Mouse (Mus musculus) testis, adult 2 months (tissue): ENCODE measurements around the gene Capn13. TPM values are rescaled to one million over a fixed set of nuclear protein-coding genes. Genes with fewer than 3 reads are reported as not detected.

Experiments
- H3K27ac ChIP-seq: fragments of 200-500 bp; 2 replicates; pipeline ENCODE4 v1.5.1; 2012; ENCODE audit warnings: low read depth, low read length; ENCODE audit not compliant: control insufficient read depth, insufficient read depth
- H3K27me3 ChIP-seq: fragments of 200-500 bp; 2 replicates; pipeline ENCODE4 v1.6.1; 2012; ENCODE audit warnings: mild to moderate bottlenecking, low read length, moderate library complexity; ENCODE audit not compliant: control insufficient read depth, insufficient read depth
- H3K36me3 ChIP-seq: fragments of 200-500 bp; 2 replicates; pipeline ENCODE4 v1.6.1; 2012; ENCODE audit warnings: mild to moderate bottlenecking, low read length; ENCODE audit not compliant: control insufficient read depth, insufficient read depth
- H3K4me1 ChIP-seq: fragments of 200-500 bp; 2 replicates; pipeline ENCODE4 v1.6.1; 2012; ENCODE audit warnings: low read length; ENCODE audit not compliant: control insufficient read depth, insufficient read depth
- H3K4me3 ChIP-seq: fragments of 200-500 bp; 2 replicates; pipeline ENCODE4 v1.5.1; 2012; ENCODE audit warnings: low read depth, mild to moderate bottlenecking, low read length, moderate library complexity, mixed read lengths; ENCODE audit not compliant: control insufficient read depth
- CTCF ChIP-seq: fragments of 200-500 bp; IDR thresholded peaks from 2 replicates; pipeline ENCODE4 v1.5.1; 2012; ENCODE audit warnings: low read depth, mild to moderate bottlenecking, inconsistent platforms, low read length, moderate library complexity; ENCODE audit not compliant: control insufficient read depth, insufficient read depth, insufficient replicate concordance
- POLR2A ChIP-seq: fragments of 200-500 bp; IDR thresholded peaks from 2 replicates; pipeline ENCODE4 v1.6.1; 2012; ENCODE audit warnings: low read depth, mild to moderate bottlenecking, inconsistent platforms, low read length, moderate library complexity; ENCODE audit not compliant: control insufficient read depth
- polyA plus RNA-seq: library from polyadenylated mRNA; depleted of rRNA; stranded (reverse); fragments of >200 nt; gene quantifications from 2 replicates; pipeline ENCODE4 v1.2.3, GENCODE M21; 2012

Capn13 gene
- polyA plus RNA-seq, 1 experiment, result 0.57 TPM

GRCm38 (mm10) chr17:73385940-73386339, 14.7 kb downstream of the Capn13 start:
- H3K4me3 ChIP-seq, result no peak overlapping the region
- no peak overlapping the region for H3K27ac ChIP-seq
- H3K27me3 ChIP-seq, result no peaks in the 10 kb centered on the region
- TF ChIP-seq POLR2A (no peak), CTCF (no peak)
- H3K36me3 ChIP-seq, result no peaks in the 10 kb centered on the region
- no peaks in the 10 kb centered on the region for H3K4me1 ChIP-seq

- H3K36me3 ChIP-seq, result no peaks in the 10 kb centered on the region
- H3K4me1 ChIP-seq, result no peaks in the 10 kb centered on the region
- H3K27me3 ChIP-seq, result no peaks in the 10 kb centered on the region
- no peak overlapping the region for H3K27ac ChIP-seq
- no peak overlapping the region for H3K4me3 ChIP-seq
- no peak for TF ChIP-seq CTCF
- no peak for TF ChIP-seq POLR2A
Observed at GRCm38 (mm10) chr17:73382327-73383014, 18.2 kb downstream of the Capn13 start.

DNA sequence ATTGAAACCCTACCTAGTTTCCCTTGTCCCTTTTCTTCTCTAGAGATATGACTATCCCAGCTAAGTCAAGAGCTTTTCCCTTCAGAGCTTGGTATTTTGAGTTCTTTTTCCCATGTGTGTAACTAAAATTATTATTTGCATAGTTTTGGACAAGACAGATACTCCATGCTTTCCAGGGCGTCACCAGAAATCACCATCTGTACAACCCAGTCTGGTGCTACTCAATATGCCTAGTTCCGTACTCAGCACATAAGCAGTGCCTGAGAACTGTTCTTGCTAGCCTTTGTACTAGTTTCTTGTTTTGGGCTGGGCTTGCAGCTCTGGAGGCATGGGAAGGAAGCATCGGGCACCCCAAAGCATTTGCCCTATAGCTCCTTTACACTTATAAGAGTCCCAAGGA, 19.0 kb downstream of the Capn13 start:
- Histone ChIP-seq H3K27ac (no peak overlapping the region), H3K27me3 (no peaks in the 10 kb centered on the region), H3K4me3 (no peak overlapping the region), H3K4me1 (no peaks in the 10 kb centered on the region), H3K36me3 (no peaks in the 10 kb centered on the region)
- TF ChIP-seq CTCF (no peak), POLR2A (no peak)

DNA sequence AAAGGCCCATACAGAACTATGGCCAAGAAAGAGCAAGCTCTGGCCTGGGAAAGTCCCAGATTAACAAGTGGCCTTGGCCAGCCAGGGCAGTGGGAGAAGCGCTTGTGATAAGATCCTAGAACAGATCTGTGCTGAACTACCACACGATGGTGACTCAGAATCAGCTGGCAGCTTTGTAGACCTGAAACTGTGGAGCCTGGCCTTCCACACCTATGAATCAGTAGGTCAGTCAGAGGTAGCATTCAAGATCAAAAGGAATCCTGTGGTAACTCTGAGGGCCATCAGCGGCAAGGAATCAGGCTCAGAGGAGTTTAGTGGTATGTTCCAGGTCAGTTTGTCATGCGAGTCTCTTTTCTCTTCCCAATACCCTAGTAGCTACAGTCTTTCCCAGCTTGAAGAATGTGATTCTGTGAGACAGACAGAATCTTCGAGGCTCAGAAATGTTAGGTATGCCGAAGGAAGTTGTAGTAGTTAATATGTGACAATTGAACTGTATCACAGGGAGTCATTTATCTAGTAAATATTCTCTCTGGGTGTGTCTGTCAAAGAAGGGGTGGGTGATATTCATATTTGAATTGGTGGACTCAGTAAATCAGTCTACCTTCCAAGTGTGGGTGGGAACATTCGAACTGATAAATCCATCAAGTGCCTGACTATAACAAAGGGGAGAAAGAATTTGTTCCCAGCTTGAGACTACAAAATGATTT, 22.7 kb downstream of the Capn13 start:
- Histone ChIP-seq H3K36me3 (no peaks in the 10 kb centered on the region), H3K4me1 (no peaks in the 10 kb centered on the region), H3K27me3 (no peaks in the 10 kb centered on the region), H3K27ac (no peak overlapping the region), H3K4me3 (no peak overlapping the region)
- TF ChIP-seq CTCF (no peak), POLR2A (no peak)

- TF ChIP-seq POLR2A (no peak), CTCF (no peak)
- no peaks in the 10 kb centered on the region for H3K36me3 ChIP-seq
Observed at GRCm38 (mm10) chr17:73367334-73367733, 33.3 kb downstream of the Capn13 start.

DNA sequence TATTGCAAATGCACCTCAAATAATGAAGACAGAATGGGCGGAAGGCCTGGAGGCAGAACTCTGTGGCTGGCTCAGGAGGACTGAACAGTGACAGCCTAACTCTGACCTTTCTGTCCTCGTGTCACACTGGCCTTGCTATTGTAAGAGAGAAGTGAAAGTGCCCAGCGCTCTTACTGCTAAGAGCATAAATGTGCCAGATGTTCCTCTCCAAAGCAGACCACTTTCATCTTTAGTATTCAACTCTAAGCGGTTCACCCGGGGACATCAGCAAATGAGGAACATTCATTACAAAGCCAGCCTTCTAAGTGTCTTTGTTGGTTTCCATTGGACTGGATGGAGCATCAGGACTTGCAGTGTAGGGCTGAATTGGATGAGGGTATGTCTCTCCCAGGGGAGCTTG, 39.6 kb downstream of the Capn13 start:
- H3K27ac ChIP-seq, result no peak overlapping the region
- TF ChIP-seq POLR2A (no peak), CTCF (no peak)
- H3K27me3 ChIP-seq, result no peaks in the 10 kb centered on the region
- H3K4me1 ChIP-seq, result no peaks in the 10 kb centered on the region
- H3K4me3 ChIP-seq, result no peak overlapping the region
- H3K36me3 ChIP-seq, result no peaks in the 10 kb centered on the region

More at GRCm38 (mm10) chr17:73367334-73367733, 33.3 kb downstream of the Capn13 start:
- no peak overlapping the region for H3K4me3 ChIP-seq
- H3K27me3 ChIP-seq, result no peaks in the 10 kb centered on the region
- no peak overlapping the region for H3K27ac ChIP-seq
- H3K4me1 ChIP-seq, result no peaks in the 10 kb centered on the region

DNA sequence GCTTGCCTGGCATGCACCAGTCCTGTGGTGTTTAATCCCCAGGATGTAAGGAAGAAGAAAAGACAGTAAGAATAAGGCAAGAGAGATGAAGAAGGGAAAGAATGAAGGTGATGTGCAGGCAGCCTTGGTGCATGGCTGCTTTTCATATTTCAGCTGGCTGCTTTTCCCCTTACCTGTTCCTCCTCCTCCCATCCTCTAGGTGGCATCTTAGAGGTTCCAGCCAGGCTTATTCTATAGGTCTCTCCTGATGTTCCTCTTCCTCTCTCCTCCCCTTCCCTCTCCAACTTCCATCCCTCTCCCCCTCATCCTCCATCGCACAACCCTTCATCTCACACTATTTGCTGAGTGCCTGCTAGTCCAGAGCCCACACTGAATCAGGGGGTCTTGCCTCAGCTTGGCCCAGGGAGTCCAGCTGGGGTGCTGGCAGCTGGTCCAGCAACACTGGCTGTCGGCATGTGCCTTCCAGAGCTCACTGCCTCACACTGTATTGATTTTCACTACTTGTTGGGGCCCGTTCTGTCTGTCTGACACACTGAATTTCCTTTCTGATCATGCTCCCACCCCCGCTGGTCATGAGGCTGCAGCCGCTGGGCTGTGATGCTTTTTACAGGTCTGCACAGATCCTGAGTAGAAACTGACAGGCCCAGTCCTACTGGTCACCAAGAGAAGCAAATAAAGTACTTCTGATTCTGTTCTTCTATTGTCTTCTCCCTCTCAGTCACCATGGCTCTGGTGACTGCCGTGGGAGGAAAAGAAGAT, 56.9 kb downstream of the Capn13 start:
- Histone ChIP-seq H3K27me3 (no peaks in the 10 kb centered on the region), H3K4me1 (no peaks in the 10 kb centered on the region), H3K27ac (no peak overlapping the region), H3K4me3 (no peak overlapping the region), H3K36me3 (no peaks in the 10 kb centered on the region)
- TF ChIP-seq CTCF, result no peak
- no peak for TF ChIP-seq POLR2A

GRCm38 (mm10) chr17:73342673-73343072, 58.0 kb downstream of the Capn13 start:
- TF ChIP-seq CTCF (no peak), POLR2A (no peak)
- Histone ChIP-seq H3K27ac (no peak overlapping the region), H3K36me3 (no peaks in the 10 kb centered on the region), H3K4me3 (no peak overlapping the region), H3K4me1 (no peaks in the 10 kb centered on the region), H3K27me3 (no peaks in the 10 kb centered on the region)
